Mouse (Mus musculus): Measurements from ENCODE around the gene Psmd2. TPM values are rescaled to one million over a fixed set of nuclear protein-coding genes. Genes with fewer than 3 reads are reported as not detected.

The Psmd2 gene
- polyA plus RNA-seq, 1 experiment = 288 TPM

- Histone ChIP-seq H3K9ac (ENCODE audit: low read depth, poor library complexity, severe bottlenecking) (no peak overlapping the region), H3K4me3 (ENCODE audit: low read depth, low read length) (no peak overlapping the region), H3K36me3 (ENCODE audit: control insufficient read depth, insufficient read depth, low read length, poor library complexity, severe bottlenecking) (no peaks in the 10 kb centered on the region), H3K27me3 (ENCODE audit: control insufficient read depth, insufficient read depth, low read length, poor library complexity, severe bottlenecking) (no peaks in the 10 kb centered on the region), H3K4me1 (ENCODE audit: control insufficient read depth, insufficient read depth, low read length) (no peaks in the 10 kb centered on the region), H3K27ac (ENCODE audit: insufficient read depth, low read length) (no peak overlapping the region), H3K9me3 (replicated peaks; ENCODE audit: control insufficient read depth, insufficient read depth, low read length, poor library complexity, severe bottlenecking) (no peaks in the 10 kb centered on the region)
- TF ChIP-seq POLR2A (IDR thresholded peaks at IDR 0.05; ENCODE audit: insufficient read depth, low read length) (no peak), EP300 (IDR thresholded peaks at IDR 0.05; ENCODE audit: insufficient read depth, low read depth, low read length) (no peak), CTCF (IDR thresholded peaks at IDR 0.05; ENCODE audit: low read depth, low read length) (no peak)
These were observed 28.2 kb upstream of the Psmd2 start for GRCm38 (mm10) chr16:20623211-20623610.

GRCm38 (mm10) chr16:20628871-20629391 lies 22.5 kb upstream of the Psmd2 start:
- peak overlapping the region; percentile 47; the same call in 1 of the 2 replicates for H3K9ac ChIP-seq (ENCODE audit: low read depth, poor library complexity, severe bottlenecking)
- no peak overlapping the region for H3K27ac ChIP-seq (ENCODE audit: insufficient read depth, low read length)
- no peaks in the 10 kb centered on the region for H3K36me3 ChIP-seq (ENCODE audit: control insufficient read depth, insufficient read depth, low read length, poor library complexity, severe bottlenecking)
- H3K4me3 ChIP-seq (ENCODE audit: low read depth, low read length) = no peak overlapping the region
- TF ChIP-seq CTCF (IDR thresholded peaks at IDR 0.05; ENCODE audit: low read depth, low read length) = no peak
- no peak for TF ChIP-seq POLR2A (IDR thresholded peaks at IDR 0.05; ENCODE audit: insufficient read depth, low read length)
- TF ChIP-seq EP300 (IDR thresholded peaks at IDR 0.05; ENCODE audit: insufficient read depth, low read depth, low read length) = no peak
- H3K27me3 ChIP-seq (ENCODE audit: control insufficient read depth, insufficient read depth, low read length, poor library complexity, severe bottlenecking) = no peaks in the 10 kb centered on the region
- peaks cover 2% of the 10 kb centered on the region for H3K4me1 ChIP-seq (ENCODE audit: control insufficient read depth, insufficient read depth, low read length)
- no peaks in the 10 kb centered on the region for H3K9me3 ChIP-seq (replicated peaks; ENCODE audit: control insufficient read depth, insufficient read depth, low read length, poor library complexity, severe bottlenecking)

GRCm38 (mm10) chr16:20629731-20630634 lies 21.5 kb upstream of the Psmd2 start, which contains the start of gene Ece2:
TSS of gene Ece2 (plus strand) at chr16:20629828.
- TF ChIP-seq POLR2A (IDR thresholded peaks at IDR 0.05; ENCODE audit: insufficient read depth, low read length) = no peak
- TF ChIP-seq EP300 (IDR thresholded peaks at IDR 0.05; ENCODE audit: insufficient read depth, low read depth, low read length) = no peak
- no peak for TF ChIP-seq CTCF (IDR thresholded peaks at IDR 0.05; ENCODE audit: low read depth, low read length)
- no peak within 1 kb of the TSS for H3K27ac ChIP-seq (ENCODE audit: insufficient read depth, low read length)
- H3K36me3 ChIP-seq (ENCODE audit: control insufficient read depth, insufficient read depth, low read length, poor library complexity, severe bottlenecking) = no peaks in the 10 kb centered on the region
- H3K27me3 ChIP-seq (ENCODE audit: control insufficient read depth, insufficient read depth, low read length, poor library complexity, severe bottlenecking) = no peaks in the 10 kb centered on the region
- H3K4me3 ChIP-seq (ENCODE audit: low read depth, low read length) = peak within 1 kb of the TSS; percentile 74
- no peaks in the 10 kb centered on the region for H3K9me3 ChIP-seq (replicated peaks; ENCODE audit: control insufficient read depth, insufficient read depth, low read length, poor library complexity, severe bottlenecking)
- peaks cover 2% of the 10 kb centered on the region for H3K4me1 ChIP-seq (ENCODE audit: control insufficient read depth, insufficient read depth, low read length)
- peak within 1 kb of the TSS; percentile 47 for H3K9ac ChIP-seq (ENCODE audit: low read depth, poor library complexity, severe bottlenecking)

GRCm38 (mm10) chr16:20637410-20637809 lies 14.0 kb upstream of the Psmd2 start:
- H3K9ac ChIP-seq (ENCODE audit: low read depth, poor library complexity, severe bottlenecking) = no peak overlapping the region
- no peaks in the 10 kb centered on the region for H3K36me3 ChIP-seq (ENCODE audit: control insufficient read depth, insufficient read depth, low read length, poor library complexity, severe bottlenecking)
- TF ChIP-seq EP300 (IDR thresholded peaks at IDR 0.05; ENCODE audit: insufficient read depth, low read depth, low read length) (no peak), CTCF (IDR thresholded peaks at IDR 0.05; ENCODE audit: low read depth, low read length) (no peak), POLR2A (IDR thresholded peaks at IDR 0.05; ENCODE audit: insufficient read depth, low read length) (no peak)
- H3K4me3 ChIP-seq (ENCODE audit: low read depth, low read length) = no peak overlapping the region
- no peaks in the 10 kb centered on the region for H3K4me1 ChIP-seq (ENCODE audit: control insufficient read depth, insufficient read depth, low read length)
- no peak overlapping the region for H3K27ac ChIP-seq (ENCODE audit: insufficient read depth, low read length)
- H3K27me3 ChIP-seq (ENCODE audit: control insufficient read depth, insufficient read depth, low read length, poor library complexity, severe bottlenecking) = no peaks in the 10 kb centered on the region
- no peaks in the 10 kb centered on the region for H3K9me3 ChIP-seq (replicated peaks; ENCODE audit: control insufficient read depth, insufficient read depth, low read length, poor library complexity, severe bottlenecking)

GRCm38 (mm10) chr16:20638367-20638766 lies 13.1 kb upstream of the Psmd2 start:
- Histone ChIP-seq H3K4me3 (ENCODE audit: low read depth, low read length) (no peak overlapping the region), H3K27me3 (ENCODE audit: control insufficient read depth, insufficient read depth, low read length, poor library complexity, severe bottlenecking) (no peaks in the 10 kb centered on the region), H3K27ac (ENCODE audit: insufficient read depth, low read length) (no peak overlapping the region), H3K36me3 (ENCODE audit: control insufficient read depth, insufficient read depth, low read length, poor library complexity, severe bottlenecking) (no peaks in the 10 kb centered on the region), H3K9me3 (replicated peaks; ENCODE audit: control insufficient read depth, insufficient read depth, low read length, poor library complexity, severe bottlenecking) (no peaks in the 10 kb centered on the region), H3K9ac (ENCODE audit: low read depth, poor library complexity, severe bottlenecking) (no peak overlapping the region), H3K4me1 (ENCODE audit: control insufficient read depth, insufficient read depth, low read length) (no peaks in the 10 kb centered on the region)
- TF ChIP-seq CTCF (IDR thresholded peaks at IDR 0.05; ENCODE audit: low read depth, low read length) (no peak), EP300 (IDR thresholded peaks at IDR 0.05; ENCODE audit: insufficient read depth, low read depth, low read length) (no peak), POLR2A (IDR thresholded peaks at IDR 0.05; ENCODE audit: insufficient read depth, low read length) (no peak)

GRCm38 (mm10) chr16:20642161-20642560 lies 9.3 kb upstream of the Psmd2 start:
- H3K4me1 ChIP-seq (ENCODE audit: control insufficient read depth, insufficient read depth, low read length) = no peaks in the 10 kb centered on the region
- no peaks in the 10 kb centered on the region for H3K27me3 ChIP-seq (ENCODE audit: control insufficient read depth, insufficient read depth, low read length, poor library complexity, severe bottlenecking)
- H3K4me3 ChIP-seq (ENCODE audit: low read depth, low read length) = no peak overlapping the region
- H3K9ac ChIP-seq (ENCODE audit: low read depth, poor library complexity, severe bottlenecking) = no peak overlapping the region
- H3K36me3 ChIP-seq (ENCODE audit: control insufficient read depth, insufficient read depth, low read length, poor library complexity, severe bottlenecking) = no peaks in the 10 kb centered on the region
- peak; percentile 90 for TF ChIP-seq CTCF (IDR thresholded peaks at IDR 0.05; ENCODE audit: low read depth, low read length)
- no peak for TF ChIP-seq POLR2A (IDR thresholded peaks at IDR 0.05; ENCODE audit: insufficient read depth, low read length)
- H3K9me3 ChIP-seq (replicated peaks; ENCODE audit: control insufficient read depth, insufficient read depth, low read length, poor library complexity, severe bottlenecking) = no peaks in the 10 kb centered on the region
- H3K27ac ChIP-seq (ENCODE audit: insufficient read depth, low read length) = no peak overlapping the region

Measured in ES-Bruce4 (cell line).